Mouse (Mus musculus) layer of hippocampus, adult 18-20 months (tissue): Measurements from ENCODE around the gene Popdc3. TPM values are rescaled to one million over a fixed set of nuclear protein-coding genes. Genes with fewer than 3 reads are reported as not detected.

ENCODE experiments used
- total RNA-seq, 2 experiments: library from RNA; stranded (reverse); gene quantifications; 2 replicates each; pipeline ENCODE4 v1.2.3; 2021

The Popdc3 gene
- total RNA-seq, 2 experiments from 2014 or later = 6.0 to 8.3 TPM

Other genes starting within 250 kb of the Popdc3 start
- gene Prep, start 110.9 kb upstream of the Popdc3 start, total RNA-seq = 1 to 10 TPM; 8.2 to 8.8 TPM
- gene Bves, start 157.7 kb downstream of the Popdc3 start, total RNA-seq = 1 to 10 TPM; 3.6 to 4.0 TPM